Mouse (Mus musculus): Measurements from ENCODE around the gene Jagn1. TPM values are rescaled to one million over a fixed set of nuclear protein-coding genes. Genes with fewer than 3 reads are reported as not detected.

Jagn1 gene
- polyA plus RNA-seq, 1 experiment from 2014 or later = 66.1 TPM

GRCm38 (mm10) chr6:113438721-113439430 is 3.5 kb upstream of the Jagn1 start:
- no peak overlapping the region for H3K4me2 ChIP-seq (ENCODE audit: low read depth, low read length, severe bottlenecking)
- no peak overlapping the region for H3K9ac ChIP-seq (ENCODE audit: low read length)
- H3K27ac ChIP-seq (ENCODE audit: low read depth, low read length) = no peak overlapping the region
- no peaks in the 10 kb centered on the region for H3K9me3 ChIP-seq (ENCODE audit: control insufficient read depth, low read length)
- ATAC-seq (replicated peaks; ENCODE audit: low FRiP score) (no peak), DNase-seq (ENCODE audit: low spot score) (peak; percentile 33)
- H3K4me1 ChIP-seq (replicated peaks; ENCODE audit: control insufficient read depth, insufficient read depth, low read length) = peaks cover 4% of the 10 kb centered on the region; the same call in 1 of the 2 replicates
- 70% methylated on average over 12 of the region's 12 CpGs for WGBS
- H3K4me3 ChIP-seq (ENCODE audit: low read depth, low read length) = no peak overlapping the region
- no peaks in the 10 kb centered on the region for H3K27me3 ChIP-seq (ENCODE audit: control insufficient read depth, insufficient read depth, low read length)
- H3K36me3 ChIP-seq (ENCODE audit: control insufficient read depth, insufficient read depth, low read length) = no peaks in the 10 kb centered on the region

GRCm38 (mm10) chr6:113440686-113441085 is 1.7 kb upstream of the Jagn1 start:
- Histone ChIP-seq H3K4me3 (ENCODE audit: low read depth, low read length) (no peak overlapping the region), H3K36me3 (ENCODE audit: control insufficient read depth, insufficient read depth, low read length) (no peaks in the 10 kb centered on the region), H3K4me2 (ENCODE audit: low read depth, low read length, severe bottlenecking) (no peak overlapping the region), H3K9ac (ENCODE audit: low read length) (no peak overlapping the region), H3K27me3 (ENCODE audit: control insufficient read depth, insufficient read depth, low read length) (no peaks in the 10 kb centered on the region), H3K9me3 (ENCODE audit: control insufficient read depth, low read length) (no peaks in the 10 kb centered on the region), H3K4me1 (replicated peaks; ENCODE audit: control insufficient read depth, insufficient read depth, low read length) (peaks cover 4% of the 10 kb centered on the region; the same call in 1 of the 2 replicates), H3K27ac (ENCODE audit: low read depth, low read length) (no peak overlapping the region)
- WGBS = 91% methylated on average over 3 of the region's 3 CpGs
- DNase-seq (ENCODE audit: low spot score) = no peak
- no peak for ATAC-seq (replicated peaks; ENCODE audit: low FRiP score)

GRCm38 (mm10) chr6:113441147-113441680 is 1.2 kb upstream of the Jagn1 start:
- WGBS = 56% methylated on average over 7 of the region's 7 CpGs
- ATAC-seq (replicated peaks; ENCODE audit: low FRiP score) = no peak

GRCm38 (mm10) chr6:113442087-113442441 is 305 bp upstream of the Jagn1 start:
- no peak overlapping the region for H3K27ac ChIP-seq (ENCODE audit: low read depth, low read length)
- peak overlapping the region; percentile 62 for H3K4me2 ChIP-seq (ENCODE audit: low read depth, low read length, severe bottlenecking)
- 41% methylated on average over 9 of the region's 9 CpGs for WGBS
- H3K36me3 ChIP-seq (ENCODE audit: control insufficient read depth, insufficient read depth, low read length) = no peaks in the 10 kb centered on the region
- peaks cover 4% of the 10 kb centered on the region; the same call in 1 of the 2 replicates for H3K4me1 ChIP-seq (replicated peaks; ENCODE audit: control insufficient read depth, insufficient read depth, low read length)
- peak overlapping the region; percentile 78 for H3K9ac ChIP-seq (ENCODE audit: low read length)
- ATAC-seq (replicated peaks; ENCODE audit: low FRiP score) = 0 out of 2 replicates have a peak, but pooled peaks have one; percentile 16
- no peak for DNase-seq (ENCODE audit: low spot score)
- H3K27me3 ChIP-seq (ENCODE audit: control insufficient read depth, insufficient read depth, low read length) = no peaks in the 10 kb centered on the region
- H3K9me3 ChIP-seq (ENCODE audit: control insufficient read depth, low read length) = no peaks in the 10 kb centered on the region
- peak overlapping the region; percentile 94 for H3K4me3 ChIP-seq (ENCODE audit: low read depth, low read length)

More at GRCm38 (mm10) chr6:113441147-113441680, 1.2 kb upstream of the Jagn1 start:
- H3K4me1 ChIP-seq (replicated peaks; ENCODE audit: control insufficient read depth, insufficient read depth, low read length) = peaks cover 4% of the 10 kb centered on the region; the same call in 1 of the 2 replicates
- H3K36me3 ChIP-seq (ENCODE audit: control insufficient read depth, insufficient read depth, low read length) = no peaks in the 10 kb centered on the region
- no peak overlapping the region for H3K9ac ChIP-seq (ENCODE audit: low read length)
- no peak overlapping the region for H3K27ac ChIP-seq (ENCODE audit: low read depth, low read length)
- no peaks in the 10 kb centered on the region for H3K9me3 ChIP-seq (ENCODE audit: control insufficient read depth, low read length)
- H3K4me2 ChIP-seq (ENCODE audit: low read depth, low read length, severe bottlenecking) = no peak overlapping the region
- H3K27me3 ChIP-seq (ENCODE audit: control insufficient read depth, insufficient read depth, low read length) = no peaks in the 10 kb centered on the region
- H3K4me3 ChIP-seq (ENCODE audit: low read depth, low read length) = no peak overlapping the region
- DNase-seq (ENCODE audit: low spot score) = peak; percentile 86

GRCm38 (mm10) chr6:113443091-113443490 is 722 bp downstream of the Jagn1 start:
- H3K27ac ChIP-seq (ENCODE audit: low read depth, low read length) = no peak overlapping the region
- H3K27me3 ChIP-seq (ENCODE audit: control insufficient read depth, insufficient read depth, low read length) = no peaks in the 10 kb centered on the region
- peak overlapping the region; percentile 94 for H3K4me3 ChIP-seq (ENCODE audit: low read depth, low read length)
- H3K9ac ChIP-seq (ENCODE audit: low read length) = peak overlapping the region; percentile 78
- H3K4me2 ChIP-seq (ENCODE audit: low read depth, low read length, severe bottlenecking) = peak overlapping the region; percentile 62
- no peaks in the 10 kb centered on the region for H3K9me3 ChIP-seq (ENCODE audit: control insufficient read depth, low read length)
- 49% methylated on average over 12 of the region's 12 CpGs for WGBS
- H3K4me1 ChIP-seq (replicated peaks; ENCODE audit: control insufficient read depth, insufficient read depth, low read length) = peaks cover 4% of the 10 kb centered on the region; the same call in 1 of the 2 replicates
- peaks cover 3% of the 10 kb centered on the region; the same call in 1 of the 2 replicates for H3K36me3 ChIP-seq (ENCODE audit: control insufficient read depth, insufficient read depth, low read length)
- ATAC-seq (replicated peaks; ENCODE audit: low FRiP score) = no peak
- peak; percentile 51 for DNase-seq (ENCODE audit: low spot score)

GRCm38 (mm10) chr6:113444207-113444965 is 2.0 kb downstream of the Jagn1 start:
- DNase-seq (ENCODE audit: low spot score) (peak; percentile 30), ATAC-seq (replicated peaks; ENCODE audit: low FRiP score) (no peak)
- H3K36me3 ChIP-seq (ENCODE audit: control insufficient read depth, insufficient read depth, low read length) = peaks cover 3% of the 10 kb centered on the region; the same call in 1 of the 2 replicates
- H3K27me3 ChIP-seq (ENCODE audit: control insufficient read depth, insufficient read depth, low read length) = no peaks in the 10 kb centered on the region
- H3K4me3 ChIP-seq (ENCODE audit: low read depth, low read length) = no peak overlapping the region
- 95% methylated on average over 7 of the region's 8 CpGs for WGBS
- no peaks in the 10 kb centered on the region for H3K9me3 ChIP-seq (ENCODE audit: control insufficient read depth, low read length)
- H3K4me1 ChIP-seq (replicated peaks; ENCODE audit: control insufficient read depth, insufficient read depth, low read length) = peaks cover 4% of the 10 kb centered on the region; the same call in 1 of the 2 replicates
- H3K27ac ChIP-seq (ENCODE audit: low read depth, low read length) = no peak overlapping the region
- no peak overlapping the region for H3K9ac ChIP-seq (ENCODE audit: low read length)
- H3K4me2 ChIP-seq (ENCODE audit: low read depth, low read length, severe bottlenecking) = no peak overlapping the region

GRCm38 (mm10) chr6:113447639-113448038 is 5.3 kb downstream of the Jagn1 start:
- no peak for ATAC-seq (replicated peaks; ENCODE audit: low FRiP score)
- H3K9ac ChIP-seq (ENCODE audit: low read length) = no peak overlapping the region
- H3K4me2 ChIP-seq (ENCODE audit: low read depth, low read length, severe bottlenecking) = no peak overlapping the region
- H3K27me3 ChIP-seq (ENCODE audit: control insufficient read depth, insufficient read depth, low read length) = no peaks in the 10 kb centered on the region
- peak; percentile 38 for DNase-seq (ENCODE audit: low spot score)
- no peak overlapping the region for H3K27ac ChIP-seq (ENCODE audit: low read depth, low read length)
- 95% methylated on average over 4 of the region's 4 CpGs for WGBS
- no peak overlapping the region for H3K4me3 ChIP-seq (ENCODE audit: low read depth, low read length)
- peaks cover 3% of the 10 kb centered on the region; the same call in 1 of the 2 replicates for H3K36me3 ChIP-seq (ENCODE audit: control insufficient read depth, insufficient read depth, low read length)
- H3K9me3 ChIP-seq (ENCODE audit: control insufficient read depth, low read length) = no peaks in the 10 kb centered on the region
- H3K4me1 ChIP-seq (replicated peaks; ENCODE audit: control insufficient read depth, insufficient read depth, low read length) = peaks cover 2% of the 10 kb centered on the region; the same call in 1 of the 2 replicates

GRCm38 (mm10) chr6:113451839-113452238 is 9.5 kb downstream of the Jagn1 start:
- Histone ChIP-seq H3K27me3 (ENCODE audit: control insufficient read depth, insufficient read depth, low read length) (no peaks in the 10 kb centered on the region), H3K9ac (ENCODE audit: low read length) (no peak overlapping the region), H3K36me3 (ENCODE audit: control insufficient read depth, insufficient read depth, low read length) (peaks cover 3% of the 10 kb centered on the region; the same call in 1 of the 2 replicates), H3K27ac (ENCODE audit: low read depth, low read length) (no peak overlapping the region), H3K9me3 (ENCODE audit: control insufficient read depth, low read length) (no peaks in the 10 kb centered on the region), H3K4me2 (ENCODE audit: low read depth, low read length, severe bottlenecking) (no peak overlapping the region), H3K4me1 (replicated peaks; ENCODE audit: control insufficient read depth, insufficient read depth, low read length) (no peaks in the 10 kb centered on the region), H3K4me3 (ENCODE audit: low read depth, low read length) (no peak overlapping the region)
- DNase-seq (ENCODE audit: low spot score) (no peak), ATAC-seq (replicated peaks; ENCODE audit: low FRiP score) (no peak)
- WGBS = 88% methylated on average over 2 of the region's 2 CpGs

All from forebrain, embryonic 11.5 days (tissue).